Mouse (Mus musculus) hindbrain, embryonic 14.5 days (tissue): Measurements from ENCODE around the gene Cirbp. TPM values are rescaled to one million over a fixed set of nuclear protein-coding genes. Genes with fewer than 3 reads are reported as not detected.

ENCODE experiments used
- ATAC-seq: fragments of 200-750 bp; cut with Nextera tagmentation; 2 replicates; pipeline ENCODE4 v1.8.0; 2017; ENCODE audit warnings: moderate number of reproducible peaks, mild to moderate bottlenecking, moderate TSS enrichment, moderate library complexity; ENCODE audit not compliant: low FRiP score
- DNase-seq: peaks from one replicate; pipeline ENCODE4 v3.0.0-alpha.2; 2015; ENCODE audit warnings: low spot score
- H3K27ac ChIP-seq: fragments of 300-500 bp; sonication (generic); 2 replicates; pipeline ENCODE4 v1.5.1; 2014; ENCODE audit warnings: mild to moderate bottlenecking, moderate library complexity
- H3K27me3 ChIP-seq: fragments of 300-500 bp; sonication (generic); 2 replicates; pipeline ENCODE4 v1.6.1; 2014; ENCODE audit warnings: mild to moderate bottlenecking, low read length, mixed read lengths; ENCODE audit not compliant: control insufficient read depth, insufficient read depth
- H3K36me3 ChIP-seq: fragments of 300-500 bp; sonication (generic); replicated peaks from 2 replicates; pipeline ENCODE4 v1.6.1; 2014; ENCODE audit not compliant: control insufficient read depth, insufficient read depth
- H3K4me1 ChIP-seq: fragments of 300-500 bp; sonication (generic); replicated peaks from 2 replicates; pipeline ENCODE4 v1.6.1; 2014; ENCODE audit warnings: antibody characterized with exemption, low read length, mixed read lengths; ENCODE audit not compliant: control insufficient read depth, insufficient read depth
- H3K4me2 ChIP-seq: fragments of 300-500 bp; sonication (generic); replicated peaks from 2 replicates; pipeline ENCODE4 v1.6.1; 2014; ENCODE audit warnings: mild to moderate bottlenecking, moderate library complexity
- H3K4me3 ChIP-seq: fragments of 300-500 bp; sonication (generic); replicated peaks from 2 replicates; pipeline ENCODE4 v1.5.1; 2014; ENCODE audit warnings: mild to moderate bottlenecking, low read length
- H3K9ac ChIP-seq: fragments of 300-500 bp; sonication (generic); 2 replicates; pipeline ENCODE4 v1.6.1; 2014
- H3K9me3 ChIP-seq: fragments of 300-500 bp; sonication (generic); 2 replicates; pipeline ENCODE4 v1.6.1; 2016; ENCODE audit warnings: low read length; ENCODE audit not compliant: control insufficient read depth
- WGBS: fragments of 180-500 bp; shearing (Covaris S2); extraction: QIAGEN DNeasy Blood & Tissue Kit; methylation state at CpG from one replicate; pipeline ENCODE4 v1.1.7; 2014; 5-methylcytosine and 5-hydroxymethylcytosine counted together
- polyA plus RNA-seq: library from polyadenylated mRNA; unstranded; fragments of >200 nt; fragmentation: Nextera tagmentation; extraction: Ambion mirVana; gene quantifications from 2 replicates; pipeline ENCODE4 v1.2.1, GENCODE M21; 2014

Gene Cirbp
- polyA plus RNA-seq, 1 experiment from 2014 or later, result 252 TPM

- peaks cover 77% of the 10 kb centered on the region for H3K36me3 ChIP-seq
- no peak overlapping the region; the same call in 1 of the 2 replicates for H3K27ac ChIP-seq
- H3K4me3 ChIP-seq, result peak overlapping the region; percentile 100
- H3K4me1 ChIP-seq, result peaks cover 26% of the 10 kb centered on the region
- peak overlapping the region; percentile 100 for H3K9ac ChIP-seq
- WGBS, result 84% methylated on average over 19 of the region's 19 CpGs
- H3K27me3 ChIP-seq, result no peaks in the 10 kb centered on the region
- no peak for DNase-seq
- no peak for ATAC-seq
- peak overlapping the region; percentile 100 for H3K4me2 ChIP-seq
- H3K9me3 ChIP-seq, result no peaks in the 10 kb centered on the region
Observed at GRCm38 (mm10) chr10:80153713-80154112, 12.1 kb upstream of the Cirbp start.

DNA sequence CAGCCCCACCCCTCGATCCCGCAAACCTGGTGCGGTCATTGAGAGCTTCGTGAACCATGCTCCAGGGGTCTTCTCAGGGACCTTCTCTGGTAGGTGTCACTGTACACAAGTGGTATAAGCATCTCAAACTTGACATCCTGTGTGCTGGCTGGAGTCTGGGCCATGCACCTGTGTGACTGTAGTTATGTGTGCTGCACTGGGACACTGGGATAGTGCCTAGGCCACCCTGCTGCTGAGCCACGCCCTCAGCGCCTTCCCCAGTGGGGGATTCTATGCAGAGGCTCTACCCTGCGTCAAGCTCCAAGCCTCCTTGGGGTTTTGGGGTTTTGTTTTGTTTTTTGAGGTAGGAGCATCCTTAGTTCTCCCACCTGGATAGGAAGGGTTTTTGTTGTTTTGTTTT, 11.4 kb upstream of the Cirbp start:
- peak overlapping the region; percentile 20; the same call in 1 of the 2 replicates for H3K27ac ChIP-seq
- DNase-seq, result no peak
- peak overlapping the region; percentile 4; the same call in 1 of the 2 replicates for H3K4me3 ChIP-seq
- no peaks in the 10 kb centered on the region for H3K27me3 ChIP-seq
- 82% methylated on average over 7 of the region's 7 CpGs for WGBS
- ATAC-seq, result no peak
- peaks cover 33% of the 10 kb centered on the region for H3K4me1 ChIP-seq
- H3K4me2 ChIP-seq, result no peak overlapping the region; the same call in 1 of the 2 replicates
- no peaks in the 10 kb centered on the region for H3K9me3 ChIP-seq
- H3K36me3 ChIP-seq, result peaks cover 77% of the 10 kb centered on the region
- H3K9ac ChIP-seq, result 0 out of 2 replicates have a peak overlapping the region, but pooled peaks have one; percentile 100

GRCm38 (mm10) chr10:80155277-80155676, 10.5 kb upstream of the Cirbp start:
- 0 out of 2 replicates have a peak overlapping the region, but pooled peaks have one; percentile 28 for H3K27ac ChIP-seq
- no peak overlapping the region for H3K4me3 ChIP-seq
- no peak for DNase-seq
- peaks cover 73% of the 10 kb centered on the region for H3K36me3 ChIP-seq
- 46% methylated on average over 1 of the region's 1 CpGs for WGBS
- H3K9ac ChIP-seq, result 0 out of 2 replicates have a peak overlapping the region, but pooled peaks have one; percentile 14
- H3K9me3 ChIP-seq, result no peaks in the 10 kb centered on the region
- no peak overlapping the region for H3K4me2 ChIP-seq
- H3K4me1 ChIP-seq, result peaks cover 37% of the 10 kb centered on the region
- no peaks in the 10 kb centered on the region for H3K27me3 ChIP-seq
- no peak for ATAC-seq

DNA sequence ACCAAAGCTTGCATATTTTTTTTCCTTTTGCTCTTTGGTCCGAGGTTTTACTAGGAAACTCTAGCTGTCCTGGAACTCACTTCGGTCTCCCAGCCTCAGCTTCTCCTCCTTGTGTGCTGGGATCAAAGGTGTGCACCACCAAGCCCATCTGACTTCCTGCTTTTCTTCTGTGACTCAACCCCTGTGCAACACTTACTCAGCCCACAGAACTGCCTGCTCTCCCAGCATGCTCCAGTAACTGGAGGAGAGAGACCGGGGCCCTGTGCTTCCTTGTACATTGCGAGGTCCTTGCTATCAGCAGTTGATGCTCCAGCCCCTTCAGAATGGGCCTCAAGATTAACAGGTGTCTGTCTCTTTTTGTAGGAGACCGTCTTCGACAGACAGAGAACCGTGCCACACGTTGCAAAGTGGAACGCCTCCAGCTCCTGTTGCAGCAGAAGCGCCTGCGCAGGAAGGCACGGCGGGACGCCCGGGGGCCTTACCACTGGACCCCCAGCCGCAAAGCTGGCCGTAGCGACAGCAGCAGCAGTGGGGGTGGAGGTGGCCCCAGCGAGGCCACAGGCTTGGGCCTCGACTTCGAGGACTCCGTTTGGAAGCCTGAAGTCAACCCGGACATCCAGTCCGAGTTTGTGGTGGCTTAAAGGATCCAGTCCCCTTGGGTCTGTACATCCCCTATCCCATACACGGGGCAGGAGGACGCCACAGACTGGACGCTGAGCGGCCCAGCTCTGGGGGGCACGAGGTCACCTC, 9.6 kb upstream of the Cirbp start:
- Histone ChIP-seq H3K4me2 (no peak overlapping the region), H3K9ac (no peak overlapping the region), H3K27ac (0 out of 2 replicates have a peak overlapping the region, but pooled peaks have one; percentile 28), H3K27me3 (no peaks in the 10 kb centered on the region), H3K9me3 (no peaks in the 10 kb centered on the region), H3K4me1 (peaks cover 46% of the 10 kb centered on the region), H3K4me3 (no peak overlapping the region), H3K36me3 (peaks cover 73% of the 10 kb centered on the region)
- 82% methylated on average over 29 of the region's 29 CpGs for WGBS
- DNase-seq (no peak), ATAC-seq (no peak)

DNA sequence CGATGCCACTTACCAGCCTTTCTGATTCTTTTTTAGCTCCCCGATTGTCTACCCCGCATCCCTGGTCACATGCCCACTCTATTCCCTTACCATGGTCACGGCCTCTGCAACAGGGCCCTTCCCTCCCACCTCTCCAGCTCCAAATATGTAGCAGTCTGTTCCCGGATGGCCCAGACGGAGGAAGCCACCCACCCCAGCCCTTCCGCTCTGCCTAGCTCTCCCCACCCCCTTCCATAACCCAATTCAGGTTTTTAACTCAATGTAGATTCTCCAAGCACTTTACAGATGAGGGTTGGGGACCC, 9.1 kb upstream of the Cirbp start:
- ATAC-seq, result no peak
- H3K36me3 ChIP-seq, result peaks cover 68% of the 10 kb centered on the region

GRCm38 (mm10) chr10:80157141-80157929, 8.4 kb upstream of the Cirbp start:
- Histone ChIP-seq H3K9me3 (no peaks in the 10 kb centered on the region), H3K9ac (peak overlapping the region; percentile 38), H3K4me2 (no peak overlapping the region), H3K27ac (peak overlapping the region; percentile 92), H3K27me3 (no peaks in the 10 kb centered on the region), H3K4me3 (no peak overlapping the region), H3K4me1 (peaks cover 43% of the 10 kb centered on the region), H3K36me3 (peaks cover 62% of the 10 kb centered on the region)
- DNase-seq (no peak), ATAC-seq (no peak)
- 51% methylated on average over 15 of the region's 15 CpGs for WGBS

More for the DNA sequence above, 9.1 kb upstream of the Cirbp start:
- no peaks in the 10 kb centered on the region for H3K9me3 ChIP-seq
- H3K4me2 ChIP-seq, result no peak overlapping the region
- no peak overlapping the region for H3K4me3 ChIP-seq
- peak overlapping the region; percentile 38; the same call in 1 of the 2 replicates for H3K9ac ChIP-seq
- DNase-seq, result no peak
- no peaks in the 10 kb centered on the region for H3K27me3 ChIP-seq
- H3K4me1 ChIP-seq, result peaks cover 49% of the 10 kb centered on the region
- WGBS, result 54% methylated on average over 7 of the region's 7 CpGs
- H3K27ac ChIP-seq, result 0 out of 2 replicates have a peak overlapping the region, but pooled peaks have one; percentile 28

DNA sequence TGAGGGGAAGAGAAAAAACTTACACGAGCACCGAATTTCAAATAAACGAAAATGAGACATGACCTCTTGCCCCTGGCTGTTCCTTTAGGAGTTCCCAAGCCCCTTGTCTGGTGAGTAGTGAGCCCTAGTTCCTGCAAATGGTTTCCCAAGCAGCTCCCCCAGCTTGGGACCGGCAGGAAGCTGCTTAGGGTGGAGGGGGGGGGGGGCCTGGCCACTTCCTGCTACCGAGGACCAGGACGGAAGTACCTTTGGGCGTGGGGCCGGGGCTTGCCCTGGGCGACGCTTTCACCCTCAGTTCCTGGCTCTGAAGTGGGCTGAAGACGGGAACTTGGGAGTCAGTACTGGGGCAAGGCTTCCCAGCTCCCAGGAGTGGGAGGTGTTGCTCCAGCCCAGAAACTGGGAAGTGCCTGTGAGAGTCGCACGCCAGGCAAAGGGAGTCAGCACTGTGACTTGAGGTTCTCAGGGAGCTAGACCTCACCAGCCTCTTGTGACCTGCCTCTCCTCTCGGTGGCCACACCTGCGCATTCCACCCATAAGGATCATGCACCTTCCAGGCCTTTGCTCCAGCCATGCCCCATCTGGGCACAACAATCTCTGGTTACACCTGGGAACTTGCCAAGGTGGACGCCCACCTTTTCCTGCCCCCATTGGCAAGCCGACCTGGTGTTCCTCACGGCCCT, 7.3 kb upstream of the Cirbp start:
- H3K4me1 ChIP-seq, result peaks cover 32% of the 10 kb centered on the region
- H3K4me3 ChIP-seq, result no peak overlapping the region
- DNase-seq, result no peak
- ATAC-seq, result no peak
- H3K27me3 ChIP-seq, result no peaks in the 10 kb centered on the region
- H3K36me3 ChIP-seq, result peaks cover 51% of the 10 kb centered on the region
- 11% methylated on average over 18 of the region's 18 CpGs for WGBS
- peak overlapping the region; percentile 92 for H3K27ac ChIP-seq
- no peaks in the 10 kb centered on the region for H3K9me3 ChIP-seq
- no peak overlapping the region for H3K9ac ChIP-seq
- H3K4me2 ChIP-seq, result peak overlapping the region; percentile 74; the same call in 1 of the 2 replicates

GRCm38 (mm10) chr10:80159021-80159560, 6.7 kb upstream of the Cirbp start:
- Histone ChIP-seq H3K9ac (peak overlapping the region; percentile 59), H3K4me1 (peaks cover 30% of the 10 kb centered on the region), H3K4me2 (peak overlapping the region; percentile 74), H3K27me3 (no peaks in the 10 kb centered on the region), H3K4me3 (peak overlapping the region; percentile 30), H3K9me3 (no peaks in the 10 kb centered on the region), H3K36me3 (peaks cover 44% of the 10 kb centered on the region), H3K27ac (peak overlapping the region; percentile 92)
- 9% methylated on average over 12 of the region's 12 CpGs for WGBS
- ATAC-seq (peak; percentile 26; the same call in 1 of the 2 replicates), DNase-seq (no peak)
